Mouse (Mus musculus): ENCODE results near the gene Pigc. TPM values are rescaled to one million over a fixed set of nuclear protein-coding genes. Genes with fewer than 3 reads are reported as not detected.
A peak's percentile ranks its signal among the peaks of the same experiment; 100 is the strongest.

Pigc gene
- polyA plus RNA-seq, 1 experiment = 25.0 TPM

DNA sequence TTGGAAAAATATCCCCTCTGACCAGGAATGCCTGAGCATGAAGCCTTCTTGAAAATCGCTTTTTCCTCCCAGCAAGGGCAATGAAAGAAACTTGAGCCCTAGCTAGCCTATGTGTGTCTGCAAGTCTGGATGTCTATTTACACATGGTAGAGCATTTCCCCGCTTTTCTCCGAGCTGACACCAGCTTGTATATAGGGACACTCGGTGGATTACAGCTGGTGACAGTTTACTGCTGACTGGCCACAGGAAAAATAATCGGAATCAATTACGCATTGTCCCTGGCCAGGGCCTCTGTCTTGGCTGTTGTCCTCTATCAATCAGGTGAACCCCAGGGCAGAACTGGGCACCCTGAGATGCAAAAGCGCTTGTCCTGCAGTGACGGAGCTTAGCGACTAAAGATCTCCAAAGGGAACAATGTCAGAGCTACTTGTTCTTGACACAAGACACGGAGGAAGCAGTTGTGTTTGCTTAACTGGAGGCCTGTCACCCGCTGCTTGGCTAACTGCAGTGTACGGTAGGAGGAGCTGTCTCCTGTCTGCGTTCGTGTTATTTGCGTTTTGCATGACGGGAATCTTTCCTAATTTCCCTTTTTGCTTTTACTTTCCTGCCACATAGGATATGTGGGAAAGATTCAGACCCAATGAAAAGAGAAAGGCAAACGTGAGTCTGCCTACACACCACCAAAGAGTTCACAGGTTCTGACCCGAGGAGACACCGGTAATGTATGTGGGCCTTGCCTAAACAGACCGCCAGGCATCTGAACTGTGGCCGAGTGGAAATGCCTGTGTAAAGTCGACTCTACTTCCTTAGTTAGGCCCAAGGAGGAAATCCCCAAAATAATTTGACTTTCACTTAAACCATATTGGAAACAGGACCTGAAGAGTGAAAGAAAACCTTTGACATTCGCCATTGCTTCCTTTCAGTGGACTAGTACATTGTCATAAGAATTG lies 36.1 kb downstream of the Pigc start:
- Histone ChIP-seq H3K27ac (ENCODE audit: control insufficient read depth, insufficient read depth, low read length) (peak overlapping the region; percentile 50; the same call in 1 of the 2 replicates), H3K36me3 (ENCODE audit: control insufficient read depth, insufficient read depth, low read length) (no peaks in the 10 kb centered on the region), H3K4me3 (ENCODE audit: control insufficient read depth, insufficient read depth, low read length) (no peak overlapping the region), H3K4me1 (replicated peaks; ENCODE audit: control insufficient read depth, insufficient read depth, low read length) (peaks cover 10% of the 10 kb centered on the region), H3K27me3 (ENCODE audit: control insufficient read depth, insufficient read depth, low read length) (no peaks in the 10 kb centered on the region)
- TF ChIP-seq CTCF (IDR thresholded peaks at IDR 0.05; ENCODE audit: borderline replicate concordance, control insufficient read depth, extremely low read depth, insufficient read depth, low read length, poor library complexity) = no peak
- WGBS = 60% methylated on average over 23 of the region's 23 CpGs
- peak; percentile 8 for DNase-seq

DNA sequence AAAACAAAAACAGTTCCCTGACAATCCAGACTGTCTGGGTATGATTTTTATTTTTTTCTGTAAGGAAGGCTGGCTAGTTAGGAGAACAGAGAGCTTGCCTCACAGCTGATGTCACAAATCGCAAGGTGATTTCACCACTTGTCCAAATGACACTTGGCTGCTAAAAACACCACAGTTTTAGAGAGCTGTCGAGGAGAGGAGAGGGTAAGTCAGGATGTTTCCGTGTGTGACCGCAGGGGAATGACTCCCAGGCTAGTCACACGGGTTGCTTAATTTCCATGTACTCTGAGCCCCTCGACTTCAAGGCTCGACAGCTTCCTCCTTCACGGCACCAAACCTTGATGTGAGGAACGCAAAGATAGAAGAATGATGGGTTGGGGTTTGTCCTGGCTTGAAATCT lies 37.1 kb downstream of the Pigc start:
- no peak for DNase-seq
- no peaks in the 10 kb centered on the region for H3K36me3 ChIP-seq (ENCODE audit: control insufficient read depth, insufficient read depth, low read length)
- no peak overlapping the region for H3K4me3 ChIP-seq (ENCODE audit: control insufficient read depth, insufficient read depth, low read length)
- H3K27ac ChIP-seq (ENCODE audit: control insufficient read depth, insufficient read depth, low read length) = no peak overlapping the region
- TF ChIP-seq POLR2A (IDR thresholded peaks at IDR 0.05; ENCODE audit: control insufficient read depth, extremely low read depth, insufficient read depth, low read length, poor library complexity) (no peak), CTCF (IDR thresholded peaks at IDR 0.05; ENCODE audit: borderline replicate concordance, control insufficient read depth, extremely low read depth, insufficient read depth, low read length, poor library complexity) (no peak)
- peaks cover 10% of the 10 kb centered on the region for H3K4me1 ChIP-seq (replicated peaks; ENCODE audit: control insufficient read depth, insufficient read depth, low read length)
- H3K27me3 ChIP-seq (ENCODE audit: control insufficient read depth, insufficient read depth, low read length) = no peaks in the 10 kb centered on the region
- 81% methylated on average over 9 of the region's 9 CpGs for WGBS

DNA sequence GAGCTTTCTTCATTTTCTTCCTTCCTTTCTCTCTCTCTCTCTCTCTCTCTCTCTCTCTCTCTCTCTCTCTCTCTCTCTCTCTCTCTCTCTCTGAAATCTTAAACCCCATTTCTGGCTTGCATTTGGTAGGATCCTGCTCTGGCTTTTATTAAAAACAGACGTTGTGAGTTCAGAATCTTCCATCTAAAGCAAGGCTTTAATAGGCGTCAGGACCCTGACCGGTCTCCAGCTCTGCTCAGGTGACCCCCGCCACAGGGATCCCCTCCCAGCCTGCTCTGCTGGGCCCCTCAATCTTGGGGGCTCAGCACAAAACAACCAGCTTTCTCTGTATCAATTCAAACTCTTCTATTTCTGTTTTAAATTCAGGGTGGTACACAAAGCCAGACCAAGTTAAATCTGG lies 39.2 kb downstream of the Pigc start:
- 87% methylated on average over 4 of the region's 4 CpGs for WGBS
- Histone ChIP-seq H3K4me3 (ENCODE audit: control insufficient read depth, insufficient read depth, low read length) (no peak overlapping the region), H3K4me1 (replicated peaks; ENCODE audit: control insufficient read depth, insufficient read depth, low read length) (peaks cover 10% of the 10 kb centered on the region), H3K36me3 (ENCODE audit: control insufficient read depth, insufficient read depth, low read length) (no peaks in the 10 kb centered on the region), H3K27ac (ENCODE audit: control insufficient read depth, insufficient read depth, low read length) (no peak overlapping the region), H3K27me3 (ENCODE audit: control insufficient read depth, insufficient read depth, low read length) (no peaks in the 10 kb centered on the region)
- no peak for DNase-seq
- TF ChIP-seq CTCF (IDR thresholded peaks at IDR 0.05; ENCODE audit: borderline replicate concordance, control insufficient read depth, extremely low read depth, insufficient read depth, low read length, poor library complexity) (no peak), POLR2A (IDR thresholded peaks at IDR 0.05; ENCODE audit: control insufficient read depth, extremely low read depth, insufficient read depth, low read length, poor library complexity) (no peak)

DNA sequence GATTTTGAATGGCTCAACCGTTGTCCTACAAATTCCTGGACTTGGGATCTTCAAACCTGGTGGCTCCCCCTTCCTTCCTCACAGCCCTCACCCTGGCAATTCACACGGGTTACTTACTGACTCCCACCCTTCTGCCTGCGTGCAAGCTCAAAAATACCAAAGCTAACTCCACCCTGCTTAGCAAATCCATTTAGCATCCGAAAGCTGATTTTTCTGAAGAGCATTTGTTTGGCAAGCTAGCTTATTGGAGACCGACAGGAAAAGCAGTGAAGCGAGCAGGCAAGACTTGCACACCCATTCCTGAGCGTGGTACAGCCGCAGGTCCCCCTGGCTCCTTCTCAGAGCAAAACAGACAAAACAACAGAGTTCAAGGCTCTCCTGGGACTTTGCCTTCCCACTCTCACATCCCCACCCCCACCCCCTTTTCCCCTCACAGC lies 39.7 kb downstream of the Pigc start:
- no peak overlapping the region for H3K27ac ChIP-seq (ENCODE audit: control insufficient read depth, insufficient read depth, low read length)
- H3K4me1 ChIP-seq (replicated peaks; ENCODE audit: control insufficient read depth, insufficient read depth, low read length) = peaks cover 10% of the 10 kb centered on the region
- no peaks in the 10 kb centered on the region for H3K27me3 ChIP-seq (ENCODE audit: control insufficient read depth, insufficient read depth, low read length)
- TF ChIP-seq POLR2A (IDR thresholded peaks at IDR 0.05; ENCODE audit: control insufficient read depth, extremely low read depth, insufficient read depth, low read length, poor library complexity) (no peak), CTCF (IDR thresholded peaks at IDR 0.05; ENCODE audit: borderline replicate concordance, control insufficient read depth, extremely low read depth, insufficient read depth, low read length, poor library complexity) (no peak)
- DNase-seq = no peak
- H3K4me3 ChIP-seq (ENCODE audit: control insufficient read depth, insufficient read depth, low read length) = no peak overlapping the region
- WGBS = 88% methylated on average over 8 of the region's 8 CpGs
- H3K36me3 ChIP-seq (ENCODE audit: control insufficient read depth, insufficient read depth, low read length) = no peaks in the 10 kb centered on the region

DNA sequence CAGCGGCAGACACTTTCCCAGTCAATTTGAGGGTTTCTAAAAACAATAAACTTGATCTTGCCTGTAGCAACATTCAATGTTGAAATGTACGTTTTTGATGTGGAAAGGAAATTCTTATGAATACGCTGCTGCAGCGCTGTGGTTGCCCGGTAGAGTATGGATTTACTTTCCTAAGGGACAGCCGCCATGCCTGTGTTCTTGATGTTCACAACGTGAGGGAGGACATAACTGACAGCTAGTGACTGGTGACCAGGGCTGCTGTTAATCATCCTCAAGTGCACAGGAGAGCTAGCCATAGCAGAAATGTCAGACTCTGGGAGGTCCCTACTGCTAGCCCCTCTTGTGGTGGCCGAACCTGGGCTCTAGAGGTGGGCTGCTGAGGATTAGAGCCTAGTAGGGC lies 40.1 kb downstream of the Pigc start:
- DNase-seq = no peak
- Histone ChIP-seq H3K4me1 (replicated peaks; ENCODE audit: control insufficient read depth, insufficient read depth, low read length) (peaks cover 8% of the 10 kb centered on the region), H3K27me3 (ENCODE audit: control insufficient read depth, insufficient read depth, low read length) (no peaks in the 10 kb centered on the region), H3K36me3 (ENCODE audit: control insufficient read depth, insufficient read depth, low read length) (no peaks in the 10 kb centered on the region), H3K4me3 (ENCODE audit: control insufficient read depth, insufficient read depth, low read length) (no peak overlapping the region), H3K27ac (ENCODE audit: control insufficient read depth, insufficient read depth, low read length) (no peak overlapping the region)
- no peak for TF ChIP-seq POLR2A (IDR thresholded peaks at IDR 0.05; ENCODE audit: control insufficient read depth, extremely low read depth, insufficient read depth, low read length, poor library complexity)
- TF ChIP-seq CTCF (IDR thresholded peaks at IDR 0.05; ENCODE audit: borderline replicate concordance, control insufficient read depth, extremely low read depth, insufficient read depth, low read length, poor library complexity) = no peak
- 92% methylated on average over 8 of the region's 8 CpGs for WGBS

DNA sequence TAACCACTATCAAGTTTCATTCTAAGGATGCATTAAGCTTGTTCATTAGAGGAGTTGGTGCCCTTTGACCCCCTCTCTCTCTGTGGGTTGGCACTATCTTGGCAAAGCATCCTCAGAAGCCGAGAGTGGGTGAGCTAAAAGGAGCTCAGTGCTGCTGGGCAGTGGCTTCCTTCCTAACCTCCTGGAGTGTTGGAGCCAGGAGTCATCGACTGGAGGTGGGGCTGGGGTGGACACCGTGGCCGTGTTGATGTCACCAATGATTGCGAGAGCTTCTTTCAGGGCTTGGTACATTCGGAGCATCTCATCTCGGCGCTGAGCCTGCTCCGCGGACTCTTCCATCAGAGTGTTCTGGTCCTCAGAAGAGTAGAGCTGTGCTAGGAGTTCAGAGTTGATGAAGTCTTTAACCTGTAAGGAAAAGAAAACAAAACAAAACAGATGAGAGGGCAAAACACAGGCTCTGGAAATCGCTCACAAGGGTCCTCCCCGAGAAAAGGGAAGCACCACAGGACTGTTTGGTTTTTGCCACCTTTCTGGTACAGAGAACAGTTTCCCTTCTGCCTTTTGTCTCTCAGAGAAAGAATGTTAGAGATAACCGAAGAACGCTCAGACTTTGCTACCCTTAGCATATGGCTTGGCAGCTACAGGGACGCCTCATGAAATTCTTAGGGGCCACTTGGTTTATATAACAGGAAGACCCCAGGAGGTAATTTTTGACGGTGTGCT lies 42.7 kb downstream of the Pigc start:
- no peak overlapping the region for H3K4me3 ChIP-seq (ENCODE audit: control insufficient read depth, insufficient read depth, low read length)
- no peak for DNase-seq
- H3K36me3 ChIP-seq (ENCODE audit: control insufficient read depth, insufficient read depth, low read length) = no peaks in the 10 kb centered on the region
- H3K27ac ChIP-seq (ENCODE audit: control insufficient read depth, insufficient read depth, low read length) = no peak overlapping the region
- H3K4me1 ChIP-seq (replicated peaks; ENCODE audit: control insufficient read depth, insufficient read depth, low read length) = no peaks in the 10 kb centered on the region
- WGBS = 67% methylated on average over 16 of the region's 16 CpGs
- TF ChIP-seq POLR2A (IDR thresholded peaks at IDR 0.05; ENCODE audit: control insufficient read depth, extremely low read depth, insufficient read depth, low read length, poor library complexity) = no peak
- TF ChIP-seq CTCF (IDR thresholded peaks at IDR 0.05; ENCODE audit: borderline replicate concordance, control insufficient read depth, extremely low read depth, insufficient read depth, low read length, poor library complexity) = no peak
- H3K27me3 ChIP-seq (ENCODE audit: control insufficient read depth, insufficient read depth, low read length) = no peaks in the 10 kb centered on the region

All from thymus, adult 2 months (tissue).